Mouse (Mus musculus): Measurements from ENCODE around the gene Glt1d1.
"Not testable (repeated sequence)": the region's sequence is repeated elsewhere in the genome, so short reads cannot be mapped to it uniquely, and the experiment has no call there.

Glt1d1 gene

DNA sequence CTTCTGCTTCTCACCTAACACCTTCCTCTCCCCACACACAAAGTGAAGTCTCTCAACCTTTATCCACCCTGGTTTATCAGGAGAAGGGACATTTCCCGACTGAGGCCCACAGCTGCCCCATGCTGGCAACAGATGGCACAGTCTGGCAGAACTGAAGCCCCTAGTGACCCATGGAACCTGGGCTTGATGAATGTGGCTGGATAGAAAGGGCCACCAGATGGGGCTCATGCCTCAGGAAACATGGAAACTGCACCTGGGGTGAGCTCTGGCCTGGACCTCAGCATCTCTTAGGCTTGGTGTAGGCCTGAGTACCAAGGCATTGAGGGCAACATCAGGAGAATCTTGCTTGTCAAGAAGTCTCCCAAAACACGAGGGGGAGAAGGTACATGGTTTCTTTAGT, 66.5 kb downstream of the Glt1d1 start:
- DNase-seq (ENCODE audit: low spot score in 2 of 2), result no peak

DNA sequence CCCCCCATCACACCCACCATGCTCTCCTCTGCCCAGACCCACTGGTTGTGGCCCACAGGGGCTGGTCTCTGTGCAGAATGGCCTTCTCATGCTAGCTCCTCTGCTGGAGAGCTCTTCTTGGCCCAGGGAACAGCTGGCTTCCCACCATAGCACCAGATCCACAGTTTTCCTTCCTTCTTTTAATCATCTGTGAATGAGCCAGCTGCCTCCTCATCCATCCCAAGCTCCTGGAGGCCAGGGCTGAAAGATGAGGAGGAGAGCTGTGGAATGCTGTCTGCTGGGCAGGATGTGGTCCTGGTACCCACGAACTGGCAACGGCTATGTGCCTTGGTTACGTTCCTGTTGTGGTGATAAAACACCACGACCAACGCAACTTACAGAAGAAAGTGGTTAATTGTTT, 67.6 kb downstream of the Glt1d1 start:
- no peak for DNase-seq (ENCODE audit: low spot score in 2 of 2)

DNA sequence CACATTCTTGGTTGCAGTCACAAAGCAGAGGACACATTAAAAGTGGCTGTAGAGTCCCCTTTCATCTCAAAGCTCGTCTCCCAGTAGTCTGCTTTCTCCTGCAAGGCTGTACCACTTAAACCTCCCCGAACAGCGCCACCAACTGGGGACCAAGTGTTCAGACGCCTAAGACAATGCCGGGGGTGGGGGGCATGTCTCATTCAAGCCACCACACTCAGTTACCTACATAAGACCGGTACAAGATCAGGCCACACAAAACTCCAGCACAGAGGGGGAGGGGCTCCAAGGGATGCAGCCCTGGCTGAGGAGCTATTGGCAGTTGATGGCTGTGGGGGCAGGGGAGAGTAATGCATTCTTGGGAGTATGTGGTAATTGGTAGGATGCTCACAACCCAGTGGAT, 68.1 kb downstream of the Glt1d1 start:
- DNase-seq (ENCODE audit: low spot score in 2 of 2), result no peak

DNA sequence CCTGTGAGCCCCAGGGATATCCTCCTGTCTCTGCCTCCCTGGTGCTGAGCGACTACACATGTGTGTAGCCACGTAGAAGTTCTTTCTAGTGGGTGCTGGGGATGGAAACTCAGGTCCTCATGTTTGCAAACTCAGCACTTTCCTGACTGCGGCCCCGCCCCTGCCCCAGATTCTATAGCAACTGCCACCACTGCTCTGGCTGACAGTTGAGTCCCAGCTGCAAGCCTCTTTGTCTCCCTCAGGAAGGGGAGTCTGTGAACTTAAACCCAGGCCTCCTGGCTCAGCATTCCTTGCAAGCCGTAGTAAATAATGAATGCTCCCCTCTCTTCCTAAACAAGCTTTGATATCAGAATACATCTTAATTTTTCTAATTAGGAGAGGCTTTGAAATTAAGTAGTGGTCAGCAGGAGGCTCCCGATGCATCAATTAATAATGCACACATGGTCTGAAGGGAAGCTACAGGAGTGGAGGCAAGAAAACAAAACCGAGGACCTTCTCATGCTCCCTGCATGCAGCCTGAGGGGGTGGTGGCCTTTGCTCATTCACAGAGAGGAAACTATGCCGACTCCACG, 71.6 kb downstream of the Glt1d1 start:
- no peak for DNase-seq (ENCODE audit: low spot score in 2 of 2)

DNA sequence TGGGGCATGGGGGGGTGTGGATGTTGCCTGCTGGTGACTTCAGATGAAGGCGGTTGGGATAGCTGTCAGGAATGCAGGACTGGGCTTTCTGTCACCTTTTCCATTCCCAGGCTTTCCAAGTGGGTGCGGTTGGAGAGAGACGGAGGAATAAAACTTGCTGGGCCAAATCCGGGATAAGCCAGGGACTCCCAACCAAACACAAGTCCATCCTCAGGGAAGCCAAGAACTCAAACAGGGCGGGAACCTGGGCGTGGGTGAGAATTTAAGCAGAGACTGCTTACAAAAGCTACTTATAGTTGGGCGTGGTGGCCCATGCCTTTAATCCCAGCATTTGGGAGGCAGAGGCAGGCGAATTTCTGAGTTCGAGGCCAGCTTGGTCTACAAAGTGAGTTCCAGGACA, 73.2 kb downstream of the Glt1d1 start:
- DNase-seq (ENCODE audit: low spot score in 2 of 2), result no peak

DNA sequence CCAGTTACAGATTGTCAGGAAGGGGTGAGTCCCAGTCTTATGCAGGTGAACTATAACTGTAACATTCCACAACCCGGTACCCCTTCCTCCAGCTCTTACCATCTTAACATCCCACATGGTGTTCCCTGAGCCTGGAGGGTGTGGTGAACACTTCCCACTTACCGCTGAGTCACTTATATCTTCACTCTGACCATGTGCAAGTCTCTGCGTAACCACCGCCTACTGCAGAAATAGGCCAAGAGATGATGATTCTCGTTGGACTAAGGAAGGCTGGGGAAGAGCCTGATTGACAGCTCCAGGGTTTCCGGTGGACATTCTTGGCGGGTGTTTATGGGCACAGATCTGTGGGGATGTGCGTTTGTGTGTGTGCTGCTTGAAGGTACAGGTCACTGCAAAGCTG, 73.9 kb downstream of the Glt1d1 start:
- DNase-seq (ENCODE audit: low spot score in 2 of 2), result no peak

DNA sequence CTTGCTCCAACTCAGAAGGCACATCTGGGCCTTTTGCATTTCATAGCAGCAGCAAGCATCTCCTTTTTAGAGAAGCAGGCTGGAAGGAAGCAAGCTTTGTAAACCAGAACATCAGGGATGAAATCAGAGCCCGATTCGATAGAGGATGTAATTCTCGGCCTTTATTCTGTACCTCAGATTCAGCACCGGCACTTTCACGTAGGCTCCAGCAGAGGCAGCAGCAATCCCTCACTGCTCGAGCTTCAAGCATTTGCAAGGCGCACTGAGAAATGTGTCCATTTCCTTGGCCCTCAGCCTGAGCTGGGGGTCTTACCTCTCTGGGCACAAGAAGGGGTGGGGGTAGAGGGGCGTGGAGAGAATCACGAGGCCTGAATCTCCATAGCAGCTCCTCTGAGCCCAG, 76.1 kb downstream of the Glt1d1 start:
- no peak for DNase-seq (ENCODE audit: low spot score in 2 of 2)

DNA sequence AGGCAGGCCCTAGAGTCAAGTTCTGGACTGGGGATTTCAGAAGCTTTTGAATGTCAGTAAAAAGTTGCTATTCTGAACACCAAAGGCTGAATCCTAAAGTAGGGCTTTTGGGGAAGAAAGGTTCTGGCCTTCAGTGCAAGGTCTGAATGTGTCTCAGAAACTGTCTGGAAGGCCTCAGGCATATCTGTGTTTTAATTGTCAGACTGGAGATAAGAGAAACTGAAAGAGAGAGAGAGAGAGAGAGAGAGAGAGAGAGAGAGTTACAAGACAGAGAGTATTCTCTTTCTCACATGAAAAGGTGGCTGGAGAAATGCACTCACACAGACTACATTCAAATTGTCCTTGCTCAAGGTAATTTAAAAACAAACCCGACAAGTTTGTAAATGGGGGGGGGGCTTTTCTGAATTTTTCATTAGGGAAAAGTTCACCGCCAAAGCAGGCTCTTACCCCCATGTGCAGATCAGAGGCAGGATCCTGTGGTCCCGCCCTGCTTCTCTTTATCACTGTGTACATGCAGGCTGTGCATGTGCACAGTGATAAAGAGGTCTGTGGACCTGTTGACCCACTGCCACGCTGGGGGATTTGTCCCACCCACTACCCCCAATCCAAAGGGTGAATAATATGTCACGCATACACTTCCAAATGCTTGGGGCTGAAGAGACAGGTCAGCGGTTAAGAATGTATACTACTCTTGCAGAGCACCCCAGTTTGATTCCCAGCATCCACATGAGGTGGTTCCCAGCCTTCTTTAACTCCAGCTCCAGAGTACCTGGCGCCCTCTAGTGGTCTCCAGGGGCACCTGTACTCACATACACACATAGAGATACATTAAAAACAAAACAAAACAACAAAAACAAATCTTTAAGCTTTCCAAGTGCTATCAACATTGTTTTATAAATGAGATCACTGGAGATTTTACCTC, 83.0 kb downstream of the Glt1d1 start:
- no peak for DNase-seq (ENCODE audit: low spot score in 2 of 2)

DNA sequence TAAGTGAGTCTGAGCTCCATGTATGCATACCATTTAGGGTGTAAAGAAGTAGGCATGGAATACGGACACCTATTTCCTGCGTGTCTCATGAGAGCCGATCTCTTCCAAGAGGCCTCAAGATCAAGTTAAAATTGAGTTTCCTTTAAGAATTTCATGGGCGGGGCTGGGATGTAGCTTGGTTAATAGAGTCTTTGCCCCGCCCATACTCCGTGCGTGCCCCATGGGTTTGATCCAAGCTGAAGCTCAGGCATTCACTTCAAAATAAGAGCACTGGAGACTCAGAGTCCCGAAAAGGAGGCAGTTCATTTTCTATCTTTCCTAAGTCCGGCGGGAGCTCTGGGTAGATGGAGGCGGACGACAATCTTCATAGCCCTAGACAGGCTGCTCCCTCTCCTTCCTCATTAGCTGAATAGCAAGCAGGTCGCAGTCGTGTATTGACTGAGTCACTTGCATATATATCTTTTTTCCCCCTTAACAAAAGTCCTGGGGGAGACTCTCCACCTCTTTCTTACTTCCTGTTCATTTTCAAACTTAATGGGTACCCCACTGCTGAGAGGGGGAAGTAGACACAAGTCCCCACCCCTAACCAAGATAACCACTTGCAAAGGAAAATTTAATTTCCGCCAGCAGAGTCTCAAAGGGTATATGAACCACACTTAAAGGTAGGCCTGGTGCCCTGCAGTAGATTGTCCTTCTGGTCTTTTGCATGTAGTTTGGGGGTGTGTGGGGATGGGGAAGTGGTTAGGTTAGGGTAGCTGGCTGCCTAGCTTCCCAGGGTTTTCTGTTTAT, 88.7 kb downstream of the Glt1d1 start:
- DNase-seq (ENCODE audit: low spot score in 2 of 2), result peak; percentile 8 to 44

DNA sequence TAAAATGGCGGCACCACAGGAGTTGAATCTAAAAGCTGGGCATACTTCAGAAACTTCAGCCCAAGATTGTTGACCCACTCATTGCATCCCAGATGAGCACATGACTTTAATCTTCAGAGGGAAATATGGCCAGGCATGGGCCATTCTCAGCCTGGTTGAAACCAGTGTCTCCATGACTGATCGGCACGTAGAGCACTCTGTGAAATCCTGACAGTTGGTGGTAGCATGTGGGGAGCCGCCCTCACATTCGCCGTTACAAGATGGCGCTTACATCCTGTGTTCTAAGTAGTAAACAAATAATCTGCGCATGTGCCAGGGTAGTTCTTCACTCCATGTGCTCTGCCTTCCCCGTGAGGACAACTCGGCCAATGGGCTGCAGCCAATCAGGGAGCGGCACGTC, 90.1 kb downstream of the Glt1d1 start:
- DNase-seq (ENCODE audit: low spot score in 2 of 2), result not testable (repeated sequence)

DNA sequence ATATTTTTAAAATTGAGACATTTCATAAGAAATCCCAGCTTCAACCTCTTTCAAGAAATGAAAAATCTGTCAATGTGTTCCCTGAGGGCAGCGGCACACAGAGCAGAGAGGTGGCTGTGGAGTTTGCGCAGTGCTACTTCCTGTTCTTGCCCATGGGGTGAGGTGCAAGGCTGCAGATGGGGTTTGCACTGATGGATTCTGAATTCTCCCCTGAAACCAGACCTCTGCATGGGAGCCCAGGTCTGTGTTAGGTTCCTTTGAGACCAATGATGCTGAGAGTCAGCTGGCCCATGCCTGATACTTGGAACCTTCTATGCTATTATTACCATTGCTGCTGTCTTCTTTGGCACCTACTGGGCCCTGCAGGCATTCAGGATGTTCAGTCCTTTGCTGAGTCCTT, 98.3 kb downstream of the Glt1d1 start:
- DNase-seq (ENCODE audit: low spot score in 2 of 2), result no peak

DNA sequence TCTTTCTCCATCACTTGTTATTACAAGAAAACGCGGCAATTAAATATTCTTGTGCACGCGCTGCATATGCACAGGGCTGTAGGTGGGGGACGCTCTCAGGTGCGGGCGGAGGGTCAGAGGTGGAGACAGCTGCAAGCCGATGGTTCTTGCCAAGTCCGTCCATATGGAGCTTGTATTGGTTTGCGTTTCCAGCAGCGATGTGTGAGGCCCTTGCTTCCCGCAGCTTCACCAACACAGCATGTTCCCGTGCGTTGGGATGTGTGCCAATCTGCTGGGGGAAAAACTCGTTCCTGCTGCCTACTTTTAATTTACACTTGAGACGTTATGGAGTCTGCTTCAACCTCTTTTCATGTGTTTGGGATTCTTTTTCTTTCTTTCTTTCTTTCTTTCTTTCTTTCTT, 109.3 kb downstream of the Glt1d1 start:
- no peak for DNase-seq (ENCODE audit: low spot score in 2 of 2)

DNA sequence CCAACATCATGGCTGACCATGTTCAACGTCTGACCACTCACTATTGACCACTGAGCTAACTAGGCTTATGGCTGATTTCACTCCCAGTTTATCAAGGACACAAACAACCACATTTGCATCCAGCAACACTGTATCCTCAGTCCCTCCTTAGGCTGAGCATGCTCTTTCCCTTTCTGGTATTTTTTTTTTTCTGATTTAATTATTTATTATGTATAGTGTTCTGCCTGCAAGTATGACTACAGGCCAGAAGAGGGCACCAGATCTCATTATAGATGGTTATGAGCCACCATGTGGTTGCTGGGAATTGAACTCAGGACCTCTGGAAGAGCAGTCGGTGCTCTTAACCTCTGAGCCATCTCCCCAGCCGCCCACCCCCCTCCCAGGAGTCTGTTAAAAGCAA, 117.5 kb downstream of the Glt1d1 start:
- DNase-seq (ENCODE audit: low spot score in 2 of 2), result not testable (repeated sequence)

DNA sequence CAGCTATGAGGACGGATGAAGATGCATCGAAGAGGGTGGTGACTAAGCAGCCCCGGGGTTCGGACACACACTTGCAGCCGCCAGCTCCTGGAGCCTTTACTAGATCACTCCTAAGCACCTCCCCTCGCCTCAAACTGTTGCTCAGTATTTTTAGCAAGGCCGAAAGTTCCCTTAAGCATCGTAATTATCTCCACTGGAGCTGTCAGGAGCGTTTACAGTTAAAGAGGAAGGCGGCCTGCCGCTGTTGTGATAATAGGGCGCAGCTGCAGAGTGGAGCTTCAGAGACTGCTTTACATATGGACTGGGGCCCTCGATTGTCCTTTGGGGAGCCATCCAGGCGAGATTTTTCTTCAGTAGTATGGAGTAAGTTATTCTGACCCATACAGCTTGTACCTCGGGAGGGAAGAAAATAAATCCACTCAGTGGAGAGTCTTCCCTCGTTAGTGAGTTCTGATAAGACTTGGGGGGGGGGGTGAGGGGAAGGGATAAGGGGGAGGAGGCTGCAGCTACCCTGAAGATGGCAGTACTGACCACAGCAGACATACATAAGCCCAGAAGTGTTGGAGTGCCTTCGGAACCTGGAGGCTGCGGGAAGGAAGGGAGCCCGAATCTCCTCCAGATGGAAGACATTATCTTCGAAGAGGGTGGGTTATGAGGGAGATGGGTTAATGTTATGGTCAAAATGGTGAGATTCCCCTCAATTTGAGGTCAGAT, 119.4 kb downstream of the Glt1d1 start:
- DNase-seq (ENCODE audit: low spot score in 2 of 2), result no peak

DNA sequence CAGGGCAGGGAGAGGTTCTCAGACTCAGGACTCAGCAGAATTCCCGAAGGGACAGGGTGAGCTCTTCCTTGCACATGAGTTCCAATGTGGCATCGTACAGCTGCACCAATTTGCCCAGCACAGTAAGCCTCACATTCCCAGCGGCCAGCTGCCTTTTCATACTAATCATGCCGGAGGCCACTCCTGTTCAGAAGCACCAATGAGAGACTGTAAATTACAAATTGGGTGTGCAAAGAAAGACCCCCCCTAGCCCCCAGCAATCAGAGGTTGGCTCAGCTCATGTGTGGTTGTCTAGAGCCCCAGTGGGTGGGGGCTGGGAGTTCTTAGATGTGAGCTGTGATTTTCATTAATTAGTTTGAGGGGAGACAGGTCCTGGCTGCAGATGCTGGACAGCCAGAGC, 123.5 kb downstream of the Glt1d1 start:
- DNase-seq (ENCODE audit: low spot score in 2 of 2), result no peak

DNA sequence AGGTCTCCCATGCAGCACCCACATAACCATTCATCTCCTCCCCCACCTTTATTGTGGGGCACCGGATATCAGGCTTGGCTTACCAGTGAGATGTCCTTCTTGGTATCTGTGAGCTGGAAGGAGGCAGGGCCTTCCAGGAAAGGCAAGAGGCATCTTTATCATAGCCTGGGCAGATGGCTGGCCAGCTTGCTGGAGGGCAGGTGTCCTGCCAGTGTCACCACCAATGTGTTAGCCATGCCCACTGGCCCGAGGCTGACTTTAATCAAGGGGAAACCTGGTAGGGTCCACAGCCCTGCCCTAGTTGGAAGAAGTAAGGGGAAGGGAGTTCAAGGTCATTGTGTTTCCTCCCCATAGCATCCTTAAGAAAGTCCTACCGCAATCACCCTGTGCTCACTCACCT, 123.9 kb downstream of the Glt1d1 start:
- no peak for DNase-seq (ENCODE audit: low spot score in 2 of 2)

DNA sequence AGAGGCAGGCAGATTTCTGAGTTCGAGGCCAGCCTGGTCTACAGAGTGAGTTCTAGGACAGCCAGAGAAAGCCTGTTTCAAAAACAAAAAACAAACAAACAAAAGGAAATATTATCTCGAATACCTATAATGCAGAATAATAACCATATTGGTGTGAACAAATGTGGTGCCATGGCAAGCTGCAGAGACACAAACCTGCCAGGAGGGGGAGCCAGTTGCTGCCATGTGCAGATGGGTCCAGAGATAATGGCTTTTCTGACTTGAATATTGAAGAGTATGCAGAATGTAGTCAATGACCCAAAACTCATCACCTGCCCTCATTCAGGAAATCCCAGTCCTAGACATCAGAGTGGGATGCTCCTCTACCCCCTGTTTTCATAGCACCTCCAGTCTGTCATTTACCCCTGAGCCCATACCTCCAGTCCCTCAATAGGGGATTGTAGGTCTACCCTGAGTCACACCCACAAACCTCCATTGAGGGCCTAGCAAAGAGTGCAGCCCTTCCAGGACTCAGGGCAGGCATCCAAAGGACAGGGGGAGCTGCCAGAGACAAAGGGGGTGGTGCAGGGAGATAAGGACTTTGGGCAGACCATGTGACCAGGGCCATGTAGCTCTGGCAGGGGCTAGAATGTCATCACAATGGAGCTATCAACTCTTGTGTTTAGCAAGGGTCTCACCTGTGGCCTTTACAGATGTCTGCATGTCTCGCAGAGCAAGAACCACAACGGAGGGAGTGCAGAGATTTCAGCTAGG, 124.8 kb downstream of the Glt1d1 start:
- DNase-seq (ENCODE audit: low spot score in 2 of 2), result no peak

DNA sequence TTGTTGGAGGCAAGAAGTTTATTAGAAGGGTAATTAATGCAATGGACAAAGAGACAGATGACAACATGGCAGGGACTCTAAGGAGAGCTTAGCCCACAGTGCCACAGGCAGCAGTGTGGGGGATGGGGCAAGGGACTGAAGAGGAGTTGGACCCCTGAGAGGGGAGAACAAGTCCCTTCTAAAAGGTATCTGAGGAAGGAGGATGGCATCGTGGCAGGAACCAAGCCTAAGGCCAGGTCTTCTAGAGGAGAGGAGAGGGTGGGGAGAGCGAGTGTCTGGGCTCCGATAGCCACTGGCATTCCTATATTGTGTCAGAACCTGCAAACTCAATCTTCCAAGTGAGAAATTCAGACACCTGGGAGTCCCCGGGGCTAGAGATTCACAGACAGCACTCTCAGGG, 126.5 kb downstream of the Glt1d1 start:
- no peak for DNase-seq (ENCODE audit: low spot score in 2 of 2)

Data from urinary bladder, postnatal 36 days (tissue).